Mouse (Mus musculus): Measurements from ENCODE around the gene Duoxa1. TPM values are rescaled to one million over a fixed set of nuclear protein-coding genes. Genes with fewer than 3 reads are reported as not detected.
"Not testable (repeated sequence)": the region's sequence is repeated elsewhere in the genome, so short reads cannot be mapped to it uniquely, and the experiment has no call there.

Gene Duoxa1
- polyA plus RNA-seq, 1 experiment from 2014 or later: 3.0 TPM

DNA sequence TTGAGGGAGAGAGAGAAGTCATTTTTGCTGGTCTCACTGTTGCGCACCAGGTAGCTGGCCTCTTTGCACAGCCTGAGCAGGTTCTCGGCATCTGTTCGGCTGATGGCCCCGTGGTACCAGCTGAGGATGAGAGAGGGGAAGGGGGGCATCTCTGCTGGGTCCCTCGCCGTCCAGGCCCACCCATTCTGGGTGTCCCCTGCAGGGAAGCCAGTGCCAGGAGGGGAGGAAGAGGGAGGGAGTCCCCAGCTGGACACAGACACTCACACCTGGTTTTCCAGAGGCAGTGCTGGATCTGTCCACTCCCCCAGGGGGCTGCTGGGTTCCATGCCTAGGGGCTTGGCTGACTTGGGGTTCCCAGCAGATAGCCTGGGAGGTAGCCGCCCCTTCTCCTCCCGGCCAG lies 40.2 kb upstream of the Duoxa1 start:
- no peak overlapping the region for H3K4me2 ChIP-seq (replicated peaks; ENCODE audit: low read depth, low read length)
- H3K27ac ChIP-seq (ENCODE audit: low read length): no peak overlapping the region
- H3K27me3 ChIP-seq (ENCODE audit: control insufficient read depth, insufficient read depth, low read length): no peaks in the 10 kb centered on the region
- H3K36me3 ChIP-seq (ENCODE audit: control insufficient read depth, insufficient read depth, low read length): peaks cover 10% of the 10 kb centered on the region
- peaks cover 8% of the 10 kb centered on the region; the same call in 1 of the 2 replicates for H3K4me1 ChIP-seq (ENCODE audit: control insufficient read depth, insufficient read depth, low read length)
- no peaks in the 10 kb centered on the region for H3K9me3 ChIP-seq (ENCODE audit: control insufficient read depth, low read depth, low read length)
- H3K4me3 ChIP-seq (ENCODE audit: low read depth, low read length): no peak overlapping the region
- ATAC-seq (ENCODE audit: insufficient number of reproducible peaks, insufficient read depth, low FRiP score, low read depth): no peak
- no peak overlapping the region for H3K9ac ChIP-seq (replicated peaks; ENCODE audit: low read depth, low read length)
- WGBS: 81% methylated on average over 8 of the region's 8 CpGs

DNA sequence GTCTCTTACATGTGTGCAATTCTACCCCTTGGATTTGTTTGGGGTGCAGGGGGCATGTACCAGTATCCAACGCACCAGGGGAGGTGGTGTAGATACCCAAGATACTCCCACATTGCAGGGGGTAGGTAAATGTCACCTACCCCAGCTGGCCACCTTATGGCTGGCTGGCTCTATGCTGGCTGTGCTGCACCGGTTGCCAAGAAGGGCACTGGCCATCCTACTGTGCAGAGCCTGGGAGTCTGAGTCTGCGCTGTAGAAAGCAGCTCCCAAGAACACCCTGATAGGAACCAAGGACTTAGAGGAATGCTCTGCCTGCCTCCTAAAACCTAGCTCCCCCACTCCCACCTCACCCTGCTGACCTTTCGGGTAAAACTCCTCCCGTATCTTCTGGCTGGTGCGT lies 39.5 kb upstream of the Duoxa1 start:
- no peak overlapping the region for H3K9ac ChIP-seq (replicated peaks; ENCODE audit: low read depth, low read length)
- ATAC-seq (ENCODE audit: insufficient number of reproducible peaks, insufficient read depth, low FRiP score, low read depth): no peak
- peaks cover 10% of the 10 kb centered on the region; the same call in 1 of the 2 replicates for H3K4me1 ChIP-seq (ENCODE audit: control insufficient read depth, insufficient read depth, low read length)
- peaks cover 10% of the 10 kb centered on the region for H3K36me3 ChIP-seq (ENCODE audit: control insufficient read depth, insufficient read depth, low read length)
- no peaks in the 10 kb centered on the region for H3K9me3 ChIP-seq (ENCODE audit: control insufficient read depth, low read depth, low read length)
- H3K27me3 ChIP-seq (ENCODE audit: control insufficient read depth, insufficient read depth, low read length): no peaks in the 10 kb centered on the region
- no peak overlapping the region for H3K4me2 ChIP-seq (replicated peaks; ENCODE audit: low read depth, low read length)
- H3K4me3 ChIP-seq (ENCODE audit: low read depth, low read length): no peak overlapping the region
- no peak overlapping the region for H3K27ac ChIP-seq (ENCODE audit: low read length)
- WGBS: 68% methylated on average over 6 of the region's 6 CpGs

DNA sequence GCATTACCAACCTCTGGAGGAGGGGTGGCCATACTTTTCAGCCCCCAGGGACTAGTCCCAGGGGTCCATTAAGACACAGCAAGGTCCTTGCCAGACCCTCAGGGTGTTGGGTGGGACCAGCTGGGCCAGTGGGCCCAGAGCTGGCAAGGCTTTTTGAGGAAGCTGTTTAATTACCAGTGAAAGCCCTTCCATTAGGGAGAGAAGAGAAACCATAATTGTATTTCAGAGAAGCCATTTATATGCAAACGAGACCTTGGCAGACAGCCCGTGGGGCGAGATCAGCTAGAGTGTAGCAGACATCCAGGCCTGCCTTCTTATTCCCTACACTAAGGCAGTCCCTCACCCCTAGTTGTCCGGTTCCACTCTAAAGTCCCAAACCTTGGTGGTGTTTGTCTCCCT lies 38.4 kb upstream of the Duoxa1 start:
- no peak for ATAC-seq (ENCODE audit: insufficient number of reproducible peaks, insufficient read depth, low FRiP score, low read depth)
- Histone ChIP-seq H3K36me3 (ENCODE audit: control insufficient read depth, insufficient read depth, low read length) (peaks cover 10% of the 10 kb centered on the region), H3K4me2 (replicated peaks; ENCODE audit: low read depth, low read length) (no peak overlapping the region), H3K27me3 (ENCODE audit: control insufficient read depth, insufficient read depth, low read length) (no peaks in the 10 kb centered on the region), H3K27ac (ENCODE audit: low read length) (peak overlapping the region; percentile 48; the same call in 1 of the 2 replicates), H3K4me3 (ENCODE audit: low read depth, low read length) (no peak overlapping the region), H3K9me3 (ENCODE audit: control insufficient read depth, low read depth, low read length) (no peaks in the 10 kb centered on the region), H3K9ac (replicated peaks; ENCODE audit: low read depth, low read length) (no peak overlapping the region), H3K4me1 (ENCODE audit: control insufficient read depth, insufficient read depth, low read length) (peaks cover 12% of the 10 kb centered on the region; the same call in 1 of the 2 replicates)
- WGBS: 67% methylated on average over 4 of the region's 4 CpGs

DNA sequence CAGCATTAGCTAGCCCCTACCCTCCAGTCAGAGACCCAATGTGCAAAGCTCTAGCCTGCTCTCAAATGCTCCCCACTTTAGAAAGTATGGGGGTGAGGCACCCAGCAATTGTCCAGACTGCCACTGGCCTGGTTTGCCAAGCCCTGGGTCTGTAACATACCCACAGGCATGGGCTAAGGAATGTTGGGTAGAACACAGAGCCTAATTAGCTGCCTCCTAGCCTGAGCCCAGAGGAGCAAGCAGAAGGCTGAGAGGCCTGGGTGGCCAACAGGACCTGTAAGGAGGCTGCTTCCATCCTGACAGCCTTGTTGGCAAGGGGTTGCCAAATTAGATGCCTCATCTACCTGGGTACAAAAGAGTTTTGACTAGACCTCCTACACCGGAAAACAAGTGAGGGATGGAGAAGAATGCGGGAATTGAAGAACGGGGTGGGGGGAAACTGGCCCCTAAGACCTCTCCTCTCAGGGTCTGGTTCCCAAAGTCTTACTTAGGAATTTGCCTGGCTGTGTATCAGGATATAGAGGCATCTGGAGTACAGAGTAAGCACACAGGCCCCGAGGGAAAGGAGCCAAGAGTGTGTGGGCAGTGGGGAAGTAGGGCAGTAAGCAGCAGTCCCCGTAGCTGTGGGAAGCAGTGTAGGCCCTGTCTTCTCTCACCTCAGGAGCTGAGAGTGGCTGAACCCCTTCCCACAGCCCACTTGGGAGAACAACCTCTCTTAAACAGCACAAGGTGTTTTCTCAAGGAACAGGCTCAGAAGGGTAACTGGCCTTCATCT lies 37.8 kb upstream of the Duoxa1 start:
- no peak overlapping the region for H3K4me3 ChIP-seq (ENCODE audit: low read depth, low read length)
- H3K36me3 ChIP-seq (ENCODE audit: control insufficient read depth, insufficient read depth, low read length): peaks cover 9% of the 10 kb centered on the region
- WGBS: 71% methylated on average over 5 of the region's 5 CpGs
- H3K27me3 ChIP-seq (ENCODE audit: control insufficient read depth, insufficient read depth, low read length): no peaks in the 10 kb centered on the region
- peaks cover 12% of the 10 kb centered on the region; the same call in 1 of the 2 replicates for H3K4me1 ChIP-seq (ENCODE audit: control insufficient read depth, insufficient read depth, low read length)
- ATAC-seq (ENCODE audit: insufficient number of reproducible peaks, insufficient read depth, low FRiP score, low read depth): no peak
- no peak overlapping the region for H3K4me2 ChIP-seq (replicated peaks; ENCODE audit: low read depth, low read length)
- H3K27ac ChIP-seq (ENCODE audit: low read length): peak overlapping the region; percentile 48; the same call in 1 of the 2 replicates
- no peak overlapping the region for H3K9ac ChIP-seq (replicated peaks; ENCODE audit: low read depth, low read length)
- H3K9me3 ChIP-seq (ENCODE audit: control insufficient read depth, low read depth, low read length): no peaks in the 10 kb centered on the region

DNA sequence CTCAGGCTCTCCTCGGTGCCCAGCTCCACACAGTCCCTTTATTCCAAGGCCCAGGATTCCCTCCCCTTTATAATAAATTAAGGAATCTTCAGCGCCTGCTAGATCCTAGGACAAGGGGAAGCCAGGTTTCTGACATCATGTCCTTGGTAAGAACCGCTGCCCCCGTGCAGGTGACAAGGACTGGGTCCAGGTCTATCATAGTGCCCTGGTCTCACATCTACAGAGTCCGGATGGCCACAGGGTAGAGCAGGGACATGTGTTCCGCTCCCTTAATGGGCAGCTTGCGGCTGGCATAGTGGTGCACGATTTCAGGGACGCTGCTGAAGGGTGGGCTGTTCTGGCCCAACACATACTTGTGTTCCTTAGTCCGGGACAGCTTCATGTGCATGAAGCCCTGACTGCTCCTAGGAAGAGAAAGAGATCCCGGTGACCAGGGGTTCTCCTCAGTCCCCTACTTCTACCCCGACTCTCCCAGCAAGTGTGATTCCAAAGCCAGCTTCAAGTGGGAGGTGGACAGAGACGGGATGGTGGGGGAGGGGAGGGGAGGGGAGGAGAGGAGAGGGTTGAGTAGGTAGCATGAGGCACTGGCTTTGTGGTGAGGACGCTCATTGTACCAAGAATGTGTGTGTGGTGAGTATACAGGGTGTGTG lies 35.7 kb upstream of the Duoxa1 start:
- H3K27me3 ChIP-seq (ENCODE audit: control insufficient read depth, insufficient read depth, low read length): no peaks in the 10 kb centered on the region
- ATAC-seq (ENCODE audit: insufficient number of reproducible peaks, insufficient read depth, low FRiP score, low read depth): peak; percentile 43
- peak overlapping the region; percentile 51 for H3K4me3 ChIP-seq (ENCODE audit: low read depth, low read length)
- H3K27ac ChIP-seq (ENCODE audit: low read length): peak overlapping the region; percentile 97
- no peaks in the 10 kb centered on the region for H3K9me3 ChIP-seq (ENCODE audit: control insufficient read depth, low read depth, low read length)
- peak overlapping the region; percentile 55 for H3K9ac ChIP-seq (replicated peaks; ENCODE audit: low read depth, low read length)
- 9% methylated on average over 14 of the region's 14 CpGs for WGBS
- peak overlapping the region; percentile 68 for H3K4me2 ChIP-seq (replicated peaks; ENCODE audit: low read depth, low read length)
- H3K36me3 ChIP-seq (ENCODE audit: control insufficient read depth, insufficient read depth, low read length): peaks cover 5% of the 10 kb centered on the region; the same call in 1 of the 2 replicates
- peaks cover 12% of the 10 kb centered on the region; the same call in 1 of the 2 replicates for H3K4me1 ChIP-seq (ENCODE audit: control insufficient read depth, insufficient read depth, low read length)

DNA sequence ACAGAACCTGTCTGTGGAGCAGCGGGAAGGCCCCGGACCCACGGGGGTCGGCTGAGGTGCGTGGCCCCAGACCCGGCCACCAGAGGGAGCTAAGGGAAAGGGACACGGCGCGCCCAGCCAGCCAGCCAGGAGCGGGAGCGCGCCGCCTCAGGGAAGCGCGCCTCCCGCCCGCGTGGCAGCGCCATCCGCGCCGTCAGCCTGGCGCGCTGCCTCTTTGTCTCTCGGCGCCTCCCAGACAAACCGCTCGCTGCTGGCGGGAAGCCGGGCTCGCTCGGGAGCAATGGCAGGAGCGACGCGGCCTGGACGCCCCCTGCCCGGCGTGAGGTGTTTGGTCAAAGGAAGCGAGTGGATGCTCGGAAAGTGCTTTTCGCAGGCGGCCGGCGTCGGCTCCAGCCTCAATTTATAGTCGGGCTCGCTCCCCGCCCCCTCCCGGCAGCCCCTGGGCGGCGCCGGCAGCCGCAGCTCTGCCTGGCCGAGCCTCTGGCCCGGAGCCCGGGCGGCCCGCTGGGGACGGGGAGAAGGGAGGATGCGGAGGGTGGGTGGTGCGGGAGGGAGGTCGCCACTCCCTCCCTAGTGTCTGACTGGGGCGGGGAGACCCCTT lies 35.1 kb upstream of the Duoxa1 start:
- under 1% methylated on average over 57 of the region's 63 CpGs for WGBS
- ATAC-seq (ENCODE audit: insufficient number of reproducible peaks, insufficient read depth, low FRiP score, low read depth): peak; percentile 86
- peaks cover 3% of the 10 kb centered on the region; the same call in 1 of the 2 replicates for H3K36me3 ChIP-seq (ENCODE audit: control insufficient read depth, insufficient read depth, low read length)
- peak overlapping the region; percentile 51 for H3K4me3 ChIP-seq (ENCODE audit: low read depth, low read length)
- H3K27me3 ChIP-seq (ENCODE audit: control insufficient read depth, insufficient read depth, low read length): no peaks in the 10 kb centered on the region
- H3K9me3 ChIP-seq (ENCODE audit: control insufficient read depth, low read depth, low read length): no peaks in the 10 kb centered on the region
- peak overlapping the region; percentile 68 for H3K4me2 ChIP-seq (replicated peaks; ENCODE audit: low read depth, low read length)
- peaks cover 12% of the 10 kb centered on the region; the same call in 1 of the 2 replicates for H3K4me1 ChIP-seq (ENCODE audit: control insufficient read depth, insufficient read depth, low read length)
- H3K9ac ChIP-seq (replicated peaks; ENCODE audit: low read depth, low read length): peak overlapping the region; percentile 55
- H3K27ac ChIP-seq (ENCODE audit: low read length): peak overlapping the region; percentile 97

DNA sequence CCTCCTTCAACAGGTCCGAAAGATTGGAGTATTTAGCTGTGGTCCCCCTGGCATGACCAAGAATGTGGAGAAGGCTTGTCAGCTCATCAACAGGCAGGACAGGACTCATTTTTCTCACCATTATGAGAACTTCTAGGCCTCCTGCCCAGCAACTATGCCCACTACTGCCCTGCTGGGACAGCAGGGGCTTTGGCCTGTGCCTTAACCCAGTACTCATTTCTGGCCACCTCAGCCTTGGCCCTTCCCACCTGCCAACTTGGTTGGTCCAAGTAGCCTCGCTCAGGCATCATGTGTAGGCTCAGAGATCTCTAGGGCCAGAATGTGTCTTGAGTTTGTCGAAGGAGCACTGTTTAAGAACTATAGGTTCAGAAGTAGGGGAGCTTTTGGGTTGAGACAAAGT lies 33.7 kb upstream of the Duoxa1 start:
- Histone ChIP-seq H3K27me3 (ENCODE audit: control insufficient read depth, insufficient read depth, low read length) (no peaks in the 10 kb centered on the region), H3K9ac (replicated peaks; ENCODE audit: low read depth, low read length) (no peak overlapping the region), H3K36me3 (ENCODE audit: control insufficient read depth, insufficient read depth, low read length) (no peaks in the 10 kb centered on the region), H3K4me2 (replicated peaks; ENCODE audit: low read depth, low read length) (no peak overlapping the region), H3K4me3 (ENCODE audit: low read depth, low read length) (no peak overlapping the region), H3K9me3 (ENCODE audit: control insufficient read depth, low read depth, low read length) (no peaks in the 10 kb centered on the region), H3K4me1 (ENCODE audit: control insufficient read depth, insufficient read depth, low read length) (peaks cover 12% of the 10 kb centered on the region; the same call in 1 of the 2 replicates), H3K27ac (ENCODE audit: low read length) (no peak overlapping the region)
- ATAC-seq (ENCODE audit: insufficient number of reproducible peaks, insufficient read depth, low FRiP score, low read depth): no peak
- WGBS: 93% methylated on average over 3 of the region's 3 CpGs

DNA sequence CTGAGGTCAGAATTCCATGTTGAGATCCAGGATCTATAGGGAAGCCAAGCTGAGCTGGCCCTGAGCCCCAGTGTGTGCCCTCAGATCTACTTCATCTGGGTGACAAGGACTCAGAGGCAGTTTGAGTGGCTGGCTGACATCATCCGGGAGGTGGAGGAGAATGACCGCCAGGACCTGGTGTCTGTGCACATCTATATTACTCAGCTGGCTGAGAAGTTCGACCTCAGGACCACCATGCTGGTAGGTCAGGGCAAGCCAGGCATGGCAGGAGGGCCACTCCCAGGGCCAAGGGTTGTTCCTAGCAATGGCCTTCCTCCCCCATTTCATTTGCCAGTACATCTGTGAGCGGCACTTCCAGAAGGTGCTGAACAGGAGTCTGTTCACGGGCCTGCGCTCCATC lies 32.6 kb upstream of the Duoxa1 start:
- not testable (repeated sequence) for H3K9me3 ChIP-seq (ENCODE audit: control insufficient read depth, low read depth, low read length); H3K4me2 ChIP-seq (replicated peaks; ENCODE audit: low read depth, low read length); H3K27me3 ChIP-seq (ENCODE audit: control insufficient read depth, insufficient read depth, low read length); H3K9ac ChIP-seq (replicated peaks; ENCODE audit: low read depth, low read length); ATAC-seq (ENCODE audit: insufficient number of reproducible peaks, insufficient read depth, low FRiP score, low read depth); H3K4me3 ChIP-seq (ENCODE audit: low read depth, low read length); H3K36me3 ChIP-seq (ENCODE audit: control insufficient read depth, insufficient read depth, low read length)
- Histone ChIP-seq H3K4me1 (ENCODE audit: control insufficient read depth, insufficient read depth, low read length) (peaks cover 12% of the 10 kb centered on the region; the same call in 1 of the 2 replicates), H3K27ac (ENCODE audit: low read length) (peak overlapping the region; percentile 58; the same call in 1 of the 2 replicates)
- WGBS: 85% methylated on average over 6 of the region's 6 CpGs
